Mouse (Mus musculus) kidney, postnatal 0 days (tissue): Measurements from ENCODE around the gene Cd2ap. TPM values are rescaled to one million over a fixed set of nuclear protein-coding genes. Genes with fewer than 3 reads are reported as not detected.

ENCODE experiments used
- ATAC-seq: fragments of 200-750 bp; cut with Nextera tagmentation; replicated peaks from 2 replicates; pipeline ENCODE4 v1.8.0; 2017; ENCODE audit warnings: low read depth, moderate number of reproducible peaks, moderate TSS enrichment, moderate library complexity; ENCODE audit not compliant: low FRiP score
- DNase-seq: peaks from one replicate; pipeline ENCODE4 v3.0.0-alpha.2; 2016; ENCODE audit warnings: low spot score
- H3K27ac ChIP-seq: fragments of 300-500 bp; sonication (generic); 2 replicates; pipeline ENCODE4 v1.5.1; 2014; ENCODE audit warnings: mild to moderate bottlenecking
- H3K27me3 ChIP-seq: fragments of 300-500 bp; sonication (generic); 2 replicates; pipeline ENCODE4 v1.6.1; 2014; ENCODE audit warnings: low read length, mixed read lengths; ENCODE audit not compliant: insufficient read depth
- H3K36me3 ChIP-seq: fragments of 300-500 bp; sonication (generic); 2 replicates; pipeline ENCODE4 v1.6.1; 2014; ENCODE audit warnings: low read length, mixed read lengths; ENCODE audit not compliant: insufficient read depth
- H3K4me1 ChIP-seq: fragments of 300-500 bp; sonication (generic); replicated peaks from 2 replicates; pipeline ENCODE4 v1.6.1; 2014; ENCODE audit warnings: antibody characterized with exemption, low read length, mixed read lengths; ENCODE audit not compliant: insufficient read depth
- H3K4me2 ChIP-seq: fragments of 300-500 bp; sonication (generic); 2 replicates; pipeline ENCODE4 v1.6.1; 2014; ENCODE audit warnings: mild to moderate bottlenecking, low read length, moderate library complexity, mixed read lengths
- H3K4me3 ChIP-seq: fragments of 300-500 bp; sonication (generic); replicated peaks from 2 replicates; pipeline ENCODE4 v1.5.1; 2014; ENCODE audit warnings: low read depth, low read length
- H3K9ac ChIP-seq: fragments of 300-500 bp; sonication (generic); 2 replicates; pipeline ENCODE4 v1.6.1; 2014; ENCODE audit warnings: low read depth, low read length
- H3K9me3 ChIP-seq: fragments of 300-500 bp; sonication (generic); replicated peaks from 2 replicates; pipeline ENCODE4 v1.6.1; 2016; ENCODE audit warnings: low read length, inconsistent platforms, mixed read lengths
- CTCF ChIP-seq: IDR thresholded peaks from 2 replicates; pipeline ENCODE4 v1.5.1; 2016; ENCODE audit warnings: antibody characterized with exemption, low read depth, mild to moderate bottlenecking, moderate library complexity
- WGBS: fragments of 180-500 bp; shearing (Covaris S2); extraction: QIAGEN DNeasy Blood & Tissue Kit; methylation state at CpG from one replicate; pipeline ENCODE4 v1.1.7; 2014; 5-methylcytosine and 5-hydroxymethylcytosine counted together
- polyA plus RNA-seq: library from polyadenylated mRNA; unstranded; fragments of >200 nt; fragmentation: Nextera tagmentation; extraction: Ambion mirVana; gene quantifications from 2 replicates; pipeline ENCODE4 v1.2.1, GENCODE M21; 2015

Gene Cd2ap
- polyA plus RNA-seq, 1 experiment from 2014 or later, result 39.2 TPM

DNA sequence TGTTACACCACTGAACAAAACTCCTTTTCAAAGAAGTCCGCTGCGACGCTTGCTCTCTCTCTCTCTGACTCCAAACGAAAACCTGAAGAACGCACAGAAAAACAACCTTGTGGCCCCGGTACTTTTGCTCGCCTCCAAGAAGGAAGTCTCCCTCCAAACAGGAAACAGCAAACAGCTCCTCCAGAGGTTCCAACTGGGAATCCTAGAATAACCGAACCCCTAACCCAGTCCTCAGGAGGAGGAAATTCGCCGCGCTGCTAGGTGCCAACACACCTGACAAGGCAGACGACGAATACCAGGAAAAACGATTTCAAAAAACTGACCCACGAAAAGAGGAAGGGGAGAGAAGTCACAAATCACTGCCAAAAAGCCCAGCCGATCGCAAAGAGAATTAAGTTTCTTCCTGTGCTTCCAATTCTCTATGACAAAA is 879 bp downstream of the Cd2ap start:
- Histone ChIP-seq H3K4me3 (peak overlapping the region; percentile 79), H3K27me3 (no peaks in the 10 kb centered on the region), H3K9ac (peak overlapping the region; percentile 96), H3K4me1 (no peaks in the 10 kb centered on the region), H3K9me3 (no peaks in the 10 kb centered on the region), H3K27ac (peak overlapping the region; percentile 98), H3K4me2 (peak overlapping the region; percentile 65), H3K36me3 (no peaks in the 10 kb centered on the region)
- DNase-seq, result peak; percentile 86
- ATAC-seq, result peak; percentile 44; the same call in 1 of the 2 replicates
- under 1% methylated on average over 17 of the region's 17 CpGs for WGBS
- TF ChIP-seq CTCF, result peak; percentile 41; the same call in 1 of the 2 replicates

DNA sequence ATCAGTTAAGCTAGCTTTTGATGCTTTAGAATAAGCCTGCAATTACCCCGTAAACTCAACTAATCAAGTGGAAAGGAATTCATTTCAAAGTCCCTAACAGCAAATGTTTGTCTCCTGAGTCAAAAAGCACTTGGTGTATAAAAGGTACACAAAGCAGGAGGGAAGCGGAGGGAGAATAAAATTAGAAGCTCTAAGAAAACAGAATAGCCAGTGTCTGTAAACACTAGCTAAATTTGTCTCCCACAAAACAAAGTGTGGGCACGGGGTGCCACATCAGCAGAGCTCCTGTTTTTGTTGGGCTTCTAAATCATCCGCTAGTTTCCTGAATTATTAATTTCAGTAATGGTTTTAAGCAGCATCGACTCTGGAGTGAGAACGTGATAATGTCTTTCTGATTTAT is 1.4 kb downstream of the Cd2ap start:
- WGBS, result 5% methylated on average over 6 of the region's 6 CpGs
- Histone ChIP-seq H3K4me3 (peak overlapping the region; percentile 79), H3K9ac (peak overlapping the region; percentile 96; the same call in 1 of the 2 replicates), H3K36me3 (no peaks in the 10 kb centered on the region), H3K4me1 (no peaks in the 10 kb centered on the region), H3K9me3 (no peaks in the 10 kb centered on the region), H3K27ac (peak overlapping the region; percentile 98), H3K4me2 (peak overlapping the region; percentile 65), H3K27me3 (no peaks in the 10 kb centered on the region)
- ATAC-seq (no peak), DNase-seq (no peak)
- no peak for TF ChIP-seq CTCF

GRCm38 (mm10) chr17:42870465-42870864 is 6.0 kb downstream of the Cd2ap start:
- ATAC-seq (no peak), DNase-seq (no peak)
- TF ChIP-seq CTCF, result no peak
- Histone ChIP-seq H3K4me1 (no peaks in the 10 kb centered on the region), H3K4me3 (no peak overlapping the region), H3K9ac (no peak overlapping the region), H3K36me3 (no peaks in the 10 kb centered on the region), H3K27ac (no peak overlapping the region), H3K27me3 (no peaks in the 10 kb centered on the region), H3K9me3 (no peaks in the 10 kb centered on the region), H3K4me2 (no peak overlapping the region)

DNA sequence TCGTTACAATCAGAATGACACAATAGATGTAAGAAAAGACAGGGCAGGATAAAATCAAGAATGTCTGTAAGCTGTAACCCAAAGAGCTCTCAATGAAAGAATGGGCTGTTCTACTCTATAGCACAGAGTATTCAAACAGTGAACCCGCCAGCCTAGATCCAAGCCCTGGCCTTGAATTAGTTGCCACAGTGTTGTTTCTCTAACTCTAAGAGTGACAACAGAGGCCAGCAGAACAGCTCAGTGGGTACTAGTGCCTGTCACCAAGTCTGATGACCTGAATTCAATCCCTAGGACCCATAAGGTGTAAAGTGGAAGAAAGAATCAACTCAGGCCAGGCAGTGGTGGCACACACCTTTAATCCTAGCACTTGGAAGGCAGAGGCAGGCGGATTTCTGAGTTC is 13.3 kb downstream of the Cd2ap start:
- no peak for DNase-seq
- no peaks in the 10 kb centered on the region for H3K36me3 ChIP-seq
- H3K27me3 ChIP-seq, result no peaks in the 10 kb centered on the region
- H3K27ac ChIP-seq, result no peak overlapping the region
- ATAC-seq, result no peak
- no peaks in the 10 kb centered on the region for H3K9me3 ChIP-seq
- H3K4me3 ChIP-seq, result no peak overlapping the region
- H3K4me2 ChIP-seq, result no peak overlapping the region
- WGBS, result 89% methylated on average over 3 of the region's 3 CpGs
- no peaks in the 10 kb centered on the region for H3K4me1 ChIP-seq
- TF ChIP-seq CTCF, result no peak
- H3K9ac ChIP-seq, result no peak overlapping the region

DNA sequence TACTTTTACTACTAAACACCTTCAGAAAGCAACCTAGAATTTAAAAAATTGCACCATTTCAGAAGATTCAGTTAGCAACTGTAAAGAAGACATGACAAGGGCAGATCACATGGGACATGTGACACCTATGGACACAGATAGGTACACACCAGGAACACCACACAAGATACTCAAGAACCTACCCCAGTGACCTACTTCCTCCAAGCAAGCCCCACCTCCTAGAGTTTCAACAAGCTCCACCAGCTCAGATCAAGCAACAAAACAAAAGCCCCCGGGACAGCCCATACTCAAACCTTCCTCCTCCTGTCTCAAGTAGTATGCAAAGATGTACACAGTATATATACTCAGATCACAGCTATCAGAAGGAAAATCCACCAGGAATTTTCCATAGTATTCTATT is 16.1 kb downstream of the Cd2ap start:
- no peak overlapping the region for H3K9ac ChIP-seq
- DNase-seq (no peak), ATAC-seq (no peak)
- H3K36me3 ChIP-seq, result no peaks in the 10 kb centered on the region
- no peak overlapping the region for H3K4me3 ChIP-seq
- no peak for TF ChIP-seq CTCF
- no peak overlapping the region for H3K27ac ChIP-seq
- 84% methylated on average over 1 of the region's 1 CpGs for WGBS
- H3K4me1 ChIP-seq, result no peaks in the 10 kb centered on the region
- no peak overlapping the region for H3K4me2 ChIP-seq
- no peaks in the 10 kb centered on the region for H3K27me3 ChIP-seq
- no peaks in the 10 kb centered on the region for H3K9me3 ChIP-seq

DNA sequence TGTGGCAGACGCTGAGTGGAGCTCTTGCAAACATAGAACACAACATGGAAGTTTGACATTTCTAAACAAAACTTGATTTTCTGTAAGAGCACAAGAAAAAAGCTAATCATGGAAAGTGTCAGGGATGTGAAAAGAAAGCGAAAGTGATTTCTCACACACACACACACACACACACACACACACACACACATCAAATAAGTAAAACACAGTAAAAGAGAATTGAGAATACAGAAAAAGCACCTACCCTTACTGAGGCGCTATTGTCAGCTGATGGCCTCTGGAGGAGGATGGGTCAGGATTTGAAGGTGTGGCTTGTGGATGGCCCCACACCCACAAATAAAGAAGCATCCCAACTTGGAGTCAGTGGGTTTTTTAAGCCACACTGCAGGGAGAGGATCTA is 19.0 kb downstream of the Cd2ap start:
- ATAC-seq (no peak), DNase-seq (no peak)
- H3K9me3 ChIP-seq, result no peaks in the 10 kb centered on the region
- WGBS, result 68% methylated on average over 3 of the region's 3 CpGs
- H3K27me3 ChIP-seq, result no peaks in the 10 kb centered on the region
- H3K36me3 ChIP-seq, result no peaks in the 10 kb centered on the region
- no peak overlapping the region for H3K9ac ChIP-seq
- no peak overlapping the region for H3K4me3 ChIP-seq
- no peaks in the 10 kb centered on the region for H3K4me1 ChIP-seq
- no peak overlapping the region for H3K4me2 ChIP-seq
- no peak for TF ChIP-seq CTCF
- H3K27ac ChIP-seq, result peak overlapping the region; percentile 8; the same call in 1 of the 2 replicates

GRCm38 (mm10) chr17:42847108-42847507 is 29.4 kb downstream of the Cd2ap start:
- no peaks in the 10 kb centered on the region for H3K27me3 ChIP-seq
- no peak overlapping the region for H3K27ac ChIP-seq
- no peak for TF ChIP-seq CTCF
- H3K4me1 ChIP-seq, result no peaks in the 10 kb centered on the region
- H3K36me3 ChIP-seq, result peaks cover 8% of the 10 kb centered on the region; the same call in 1 of the 2 replicates
- no peak overlapping the region for H3K4me3 ChIP-seq
- DNase-seq (no peak), ATAC-seq (no peak)
- H3K9me3 ChIP-seq, result no peaks in the 10 kb centered on the region
- H3K9ac ChIP-seq, result no peak overlapping the region
- no peak overlapping the region for H3K4me2 ChIP-seq
- WGBS, result 87% methylated on average over 2 of the region's 2 CpGs
